Mouse (Mus musculus) layer of hippocampus, adult 9-10 months (tissue): ENCODE measurements around the gene Gm28845.
A peak's percentile ranks its signal among the peaks of the same experiment; 100 is the strongest.

Experiments used
- DNase-seq: peaks from one replicate; pipeline ENCODE4 v3.0.0; 2022; ENCODE audit warnings: low spot score

The Gm28845 gene

DNA sequence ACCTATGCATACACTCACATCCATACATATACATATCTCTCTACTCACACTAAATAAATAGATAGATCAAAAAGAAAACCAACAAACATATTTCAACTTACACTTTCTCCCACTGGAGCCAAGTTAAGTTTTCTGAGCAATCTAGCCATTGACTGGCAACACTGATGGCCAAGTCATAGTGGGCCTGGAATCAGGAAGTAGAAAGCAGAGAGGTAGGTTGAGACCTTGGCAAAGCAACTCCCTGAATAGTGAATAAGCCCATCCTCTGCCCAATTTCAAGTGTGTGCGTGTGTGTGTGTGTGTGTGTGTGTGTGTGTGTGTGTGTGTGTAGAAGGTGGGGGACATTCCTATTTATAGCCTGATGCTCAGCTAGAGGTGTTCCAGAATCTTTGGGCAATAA is at the start of gene Gm28845:
Gm28845 (minus strand) TSS at position 121 of the 400 bp plus-strand sequence.
- no peak for DNase-seq

DNA sequence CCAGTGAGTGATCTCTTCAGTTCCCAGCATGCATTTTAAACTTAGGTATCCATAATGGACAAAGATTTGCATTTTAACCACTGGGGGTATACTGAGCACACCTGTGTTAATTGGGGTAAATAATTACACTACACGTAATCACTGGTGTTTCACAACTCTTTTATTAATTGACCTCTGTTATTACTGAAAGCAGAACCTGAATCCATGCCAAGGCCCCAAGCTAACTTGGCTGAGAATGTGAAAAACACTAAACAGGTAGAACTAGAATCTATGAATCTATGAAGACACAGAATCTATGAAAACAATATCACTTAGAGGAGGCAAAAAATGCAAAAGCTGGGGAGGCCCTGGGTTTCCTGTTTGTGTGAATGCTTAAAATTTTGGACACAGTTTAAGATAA is 48.1 kb upstream of the Gm28845 start:
- no peak for DNase-seq

- DNase-seq = no peak
These were observed 42.9 kb upstream of the Gm28845 start for GRCm38 (mm10) chr1:65162210-65162609.

DNA sequence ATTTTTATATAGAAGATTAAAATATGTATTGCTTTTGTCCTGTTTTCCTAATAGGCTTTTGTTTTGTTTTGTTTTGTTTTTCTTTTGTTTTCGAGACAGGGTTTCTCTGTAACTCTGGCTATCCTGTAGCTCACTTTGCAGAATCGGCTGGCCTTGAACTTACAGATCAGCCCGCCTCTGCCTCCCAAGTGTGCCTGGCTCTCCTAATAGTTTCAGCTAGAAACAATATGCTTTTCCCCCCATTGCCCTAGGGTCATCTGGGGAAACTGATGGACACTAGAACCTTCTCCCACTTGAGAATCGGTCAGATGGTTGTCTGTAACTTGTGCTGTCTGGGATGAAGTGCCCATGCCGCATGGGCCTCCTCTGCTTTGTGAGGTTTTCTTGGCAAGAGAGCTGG is 36.8 kb upstream of the Gm28845 start:
- no peak for DNase-seq

- DNase-seq = no peak
These were observed 35.5 kb upstream of the Gm28845 start for GRCm38 (mm10) chr1:65154814-65155213.

DNA sequence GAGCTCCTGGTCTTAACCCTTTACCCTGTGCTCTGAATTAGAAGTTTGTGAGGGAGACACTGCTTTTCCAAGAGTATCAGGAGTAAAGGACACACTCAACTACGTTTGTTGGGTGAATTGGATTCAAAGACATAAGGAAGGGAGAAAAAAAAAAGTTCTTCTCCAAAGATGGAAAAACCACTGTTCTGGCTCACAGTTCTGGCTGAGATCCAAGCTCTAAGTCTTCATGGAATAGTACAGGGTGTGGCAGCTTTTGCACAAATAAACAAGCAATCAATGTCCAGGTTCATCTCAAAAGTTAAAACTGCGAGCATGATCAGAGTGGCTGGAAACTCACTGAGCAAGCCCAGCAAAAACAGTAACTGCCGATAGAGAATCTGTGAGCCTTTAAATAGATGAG is 28.6 kb upstream of the Gm28845 start:
- no peak for DNase-seq

DNA sequence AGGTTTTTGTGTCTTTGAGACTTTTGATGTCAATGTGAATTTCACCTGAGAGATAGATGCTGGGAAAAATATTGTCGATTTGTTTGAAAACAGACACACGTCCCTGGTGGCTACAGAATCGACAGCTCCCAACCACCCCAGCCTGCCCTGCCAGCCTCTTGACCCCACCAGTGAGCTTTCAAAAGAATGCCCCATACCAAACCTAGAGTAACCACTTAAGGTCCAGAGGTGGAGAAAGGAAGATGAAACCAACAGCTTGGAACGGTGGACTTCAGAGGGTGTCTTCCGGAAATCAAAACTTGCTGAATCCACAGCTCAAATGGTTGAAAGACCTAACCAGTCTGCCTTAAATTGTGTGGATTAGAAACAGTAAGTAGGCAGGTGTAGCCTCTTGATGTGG is 28.0 kb upstream of the Gm28845 start:
- DNase-seq = no peak

DNA sequence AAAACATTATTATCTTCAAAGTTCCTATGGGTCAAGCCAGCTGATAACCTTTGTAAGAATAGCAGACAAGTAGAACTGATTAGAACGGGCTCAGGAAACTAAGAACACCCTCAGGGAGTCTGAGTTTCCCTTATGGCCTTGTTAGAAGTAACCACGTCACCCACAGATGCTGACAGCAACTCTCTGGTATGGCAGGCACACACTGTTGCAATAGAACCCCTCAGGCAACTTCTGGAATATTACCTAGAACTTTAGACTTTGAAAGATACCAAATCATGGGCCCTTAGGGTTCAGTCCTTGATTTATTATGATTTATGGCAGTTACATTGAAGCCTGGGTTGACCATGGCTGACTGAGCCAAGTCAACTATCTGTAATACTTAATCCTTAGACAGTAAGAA is 27.2 kb upstream of the Gm28845 start:
- DNase-seq = no peak

DNA sequence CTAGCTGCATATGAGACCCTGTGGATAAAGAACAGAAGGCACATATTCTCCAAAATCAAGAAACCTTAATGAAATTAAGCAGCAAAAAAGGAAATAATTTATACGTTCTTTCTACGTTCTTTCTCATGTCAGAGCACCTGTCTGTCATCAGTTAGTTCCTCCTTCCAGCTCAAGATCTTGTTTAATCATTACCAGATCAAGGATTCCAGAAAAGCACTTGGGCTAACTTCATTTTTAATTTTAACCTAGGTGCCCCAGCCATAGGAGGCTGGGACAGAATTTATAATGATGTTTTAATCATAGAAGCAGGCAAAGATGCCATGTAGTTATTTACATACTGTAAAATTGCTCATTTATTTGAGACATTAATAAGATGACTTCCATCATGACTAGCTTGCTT is 25.4 kb upstream of the Gm28845 start:
- DNase-seq = no peak

- no peak for DNase-seq
These were observed 18.2 kb upstream of the Gm28845 start for GRCm38 (mm10) chr1:65137560-65137959.

DNA sequence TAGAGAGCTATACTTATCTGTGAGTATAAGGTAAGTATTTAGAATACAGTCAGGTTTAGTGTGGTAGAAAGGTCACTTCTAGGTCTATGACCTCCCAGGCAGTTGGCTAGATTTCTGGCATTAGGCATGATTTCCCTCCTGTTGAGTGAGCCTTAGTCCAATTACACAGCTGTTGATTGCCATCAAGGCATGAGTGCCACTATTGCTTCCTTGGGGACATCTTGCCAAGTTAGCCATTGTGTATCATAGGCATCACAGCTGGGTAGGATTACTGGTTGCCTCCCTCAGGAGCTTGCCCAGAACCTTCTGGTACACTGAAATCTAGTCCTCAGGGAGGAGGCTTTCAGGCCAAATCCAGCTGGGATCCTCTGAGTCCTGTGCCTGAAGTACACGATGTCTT is 13.5 kb upstream of the Gm28845 start:
- no peak for DNase-seq

DNA sequence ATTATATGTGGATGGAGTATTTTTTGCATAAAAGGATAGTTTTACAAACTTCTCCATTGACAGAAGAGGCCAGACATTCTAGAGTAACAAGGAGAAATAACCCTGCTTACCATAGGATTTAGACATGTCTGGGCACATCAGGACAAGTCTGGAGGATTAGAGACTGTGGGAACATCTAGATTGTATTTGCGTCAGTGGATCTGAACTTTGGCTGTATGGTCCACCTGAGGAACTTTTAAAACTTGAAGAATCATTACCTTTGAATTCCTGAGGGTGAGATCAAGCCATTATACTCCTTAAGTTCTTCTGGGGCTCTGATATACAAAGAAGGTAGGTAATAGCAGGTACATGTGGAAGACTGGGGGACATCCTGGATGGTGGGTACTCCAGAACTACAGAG is 12.3 kb upstream of the Gm28845 start:
- no peak for DNase-seq

GRCm38 (mm10) chr1:65130226-65130625 is 10.9 kb upstream of the Gm28845 start:
- DNase-seq = no peak

- DNase-seq = peak; percentile 13
These were observed 10.3 kb upstream of the Gm28845 start for GRCm38 (mm10) chr1:65129634-65130180.

- DNase-seq = peak; percentile 15
These were observed 3.4 kb upstream of the Gm28845 start, which contains the start of gene D630023F18Rik for GRCm38 (mm10) chr1:65122574-65123372. D630023F18Rik (minus strand) TSS chr1:65123214.

- no peak for DNase-seq
These were observed 1.0 kb downstream of the Gm28845 start for GRCm38 (mm10) chr1:65118150-65118913.

DNA sequence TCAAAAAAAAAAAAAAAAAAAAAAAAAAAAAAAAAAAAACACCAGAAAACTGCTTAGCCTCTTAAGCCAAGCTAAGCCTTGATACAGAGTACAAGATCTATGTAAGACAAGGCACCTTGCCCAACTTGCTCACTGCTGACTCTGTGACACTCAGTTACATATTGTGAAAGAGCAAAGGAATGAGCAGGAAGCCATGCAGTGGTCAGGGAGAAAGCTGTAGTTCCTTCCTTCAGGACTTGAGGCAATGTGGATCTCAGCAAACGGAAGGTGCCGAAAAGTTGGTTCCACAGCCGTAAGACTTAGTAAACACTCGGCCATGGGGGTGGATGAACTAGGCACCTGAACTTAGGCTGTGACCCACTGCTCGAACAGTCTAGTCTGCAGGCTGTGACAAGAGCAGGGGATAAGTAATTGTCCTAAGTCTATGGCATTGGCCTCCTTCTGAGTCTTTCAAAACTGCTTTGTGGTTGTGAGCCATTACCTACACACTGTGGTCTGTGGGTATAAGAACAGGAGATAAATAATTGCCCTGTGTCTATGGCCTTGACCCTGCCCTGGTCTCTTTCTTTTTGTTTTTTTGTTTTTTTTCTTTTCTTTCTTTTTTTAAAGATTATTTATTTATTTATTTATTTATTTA is 5.7 kb downstream of the Gm28845 start:
- no peak for DNase-seq

- no peak for DNase-seq
These were observed 6.6 kb downstream of the Gm28845 start for GRCm38 (mm10) chr1:65112807-65113196.

DNA sequence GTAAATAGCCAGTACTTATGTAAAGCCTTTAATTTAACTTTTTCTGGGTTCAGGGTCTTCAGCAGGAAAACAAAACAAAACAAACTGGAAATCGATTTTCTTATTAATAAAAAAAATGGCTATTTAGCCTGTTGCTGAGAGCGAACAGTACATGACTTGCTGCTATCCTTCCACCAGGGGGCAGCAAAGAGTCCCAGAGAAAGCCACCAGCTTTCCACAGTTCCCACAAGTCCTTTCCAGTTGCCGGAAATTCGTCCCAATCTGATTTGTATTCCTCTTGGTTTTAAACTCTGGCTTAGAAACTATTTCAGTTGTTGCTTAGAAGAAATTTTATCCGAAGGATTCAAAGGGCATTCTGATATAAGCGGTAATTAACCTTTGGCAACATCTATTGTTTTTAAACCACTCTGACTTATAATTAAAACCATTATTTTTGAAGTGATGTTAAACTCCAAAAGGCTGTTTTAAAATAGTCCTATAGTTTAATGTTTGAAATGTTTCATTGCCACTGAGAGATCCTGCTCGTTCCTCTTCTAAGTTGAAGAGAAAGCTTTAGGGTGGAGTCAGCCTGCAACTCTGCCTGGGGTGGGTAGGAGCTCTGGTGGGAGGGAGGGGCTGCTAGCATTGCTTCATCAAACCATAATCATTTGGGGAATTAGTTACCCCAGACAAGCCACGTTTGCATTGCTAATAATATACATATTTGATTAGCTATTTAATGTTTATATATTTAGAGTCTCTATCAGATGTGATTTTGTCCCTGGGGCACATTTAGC is 7.1 kb downstream of the Gm28845 start:
- peak; percentile 61 for DNase-seq

GRCm38 (mm10) chr1:65109756-65110435 is 9.5 kb downstream of the Gm28845 start:
- DNase-seq = no peak

- DNase-seq = no peak
These were observed 10.2 kb downstream of the Gm28845 start for GRCm38 (mm10) chr1:65109196-65109595.
